Mouse (Mus musculus) right cerebral cortex, postnatal 25 days (tissue): ENCODE data around the gene Wdr45.
A peak's percentile ranks its signal among the peaks of the same experiment; 100 is the strongest.
"Not testable (repeated sequence)": the region's sequence is repeated elsewhere in the genome, so short reads cannot be mapped to it uniquely, and the experiment has no call there.

Source experiments
- DNase-seq: peaks from one replicate; pipeline ENCODE4 v3.0.0; 2022

The Wdr45 gene

GRCm38 (mm10) chrX:7721514-7722281 is 7.6 kb downstream of the Wdr45 start, which contains the start of gene Gm45208:
TSS of gene Gm45208 (plus strand) at chrX:7722245.
- DNase-seq = peak; percentile 74

DNA sequence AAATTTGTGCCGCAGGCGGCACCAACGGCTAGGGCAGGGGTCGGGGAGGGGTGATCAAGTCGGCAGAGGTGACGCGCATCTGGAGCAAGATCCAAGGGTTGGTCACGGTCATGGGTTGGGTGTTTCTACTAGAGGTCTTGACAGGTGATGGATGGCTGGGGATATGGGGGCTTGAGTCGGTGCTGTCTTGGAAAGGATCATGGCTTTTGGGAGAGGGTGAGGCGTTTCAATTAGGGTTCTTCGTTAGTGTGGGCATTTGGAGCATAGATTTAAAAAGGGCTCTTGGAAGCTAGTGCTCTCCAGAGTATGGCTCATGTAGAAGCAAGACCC is 8.1 kb downstream of the Wdr45 start:
- DNase-seq = no peak

GRCm38 (mm10) chrX:7722691-7723090 is 8.6 kb downstream of the Wdr45 start:
- DNase-seq = no peak

DNA sequence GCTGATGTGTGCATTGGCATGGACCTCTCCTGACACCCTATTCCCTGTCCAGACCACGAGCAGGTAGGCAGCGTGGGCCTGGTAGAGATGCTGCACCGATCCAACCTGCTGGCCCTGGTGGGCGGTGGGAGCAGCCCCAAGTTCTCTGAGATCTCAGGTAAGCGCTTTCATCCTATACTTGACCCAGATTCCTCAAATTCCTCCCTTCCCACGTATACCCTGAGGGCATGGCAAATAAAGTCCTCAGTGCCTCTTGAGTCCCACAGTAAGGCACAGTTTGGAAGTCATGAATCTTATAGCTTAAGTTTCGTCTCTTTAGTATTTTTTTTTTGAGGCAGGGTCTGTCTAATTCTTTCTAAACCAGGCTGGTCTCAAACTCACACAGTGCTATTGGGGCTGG is 10.0 kb downstream of the Wdr45 start:
- DNase-seq = no peak

DNA sequence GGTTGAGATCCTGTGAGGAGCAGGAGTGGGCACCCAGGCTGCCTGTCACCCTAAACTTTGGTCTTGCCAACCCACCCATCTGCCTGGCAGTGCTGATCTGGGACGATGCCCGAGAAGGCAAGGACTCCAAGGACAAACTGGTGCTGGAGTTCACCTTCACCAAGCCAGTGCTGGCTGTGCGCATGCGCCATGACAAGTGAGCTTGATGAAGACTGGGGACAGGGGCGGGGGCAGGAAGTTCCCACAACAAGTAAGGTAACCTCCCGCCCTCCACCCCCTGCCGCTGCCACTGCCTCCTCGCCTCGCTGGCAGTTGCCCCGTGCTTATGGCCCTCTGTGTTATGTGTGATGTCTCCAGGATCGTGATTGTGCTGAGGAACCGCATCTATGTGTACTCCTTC is 11.7 kb downstream of the Wdr45 start:
- DNase-seq = no peak

- DNase-seq = no peak
Observed at GRCm38 (mm10) chrX:7727176-7727575, 13.0 kb downstream of the Wdr45 start.

DNA sequence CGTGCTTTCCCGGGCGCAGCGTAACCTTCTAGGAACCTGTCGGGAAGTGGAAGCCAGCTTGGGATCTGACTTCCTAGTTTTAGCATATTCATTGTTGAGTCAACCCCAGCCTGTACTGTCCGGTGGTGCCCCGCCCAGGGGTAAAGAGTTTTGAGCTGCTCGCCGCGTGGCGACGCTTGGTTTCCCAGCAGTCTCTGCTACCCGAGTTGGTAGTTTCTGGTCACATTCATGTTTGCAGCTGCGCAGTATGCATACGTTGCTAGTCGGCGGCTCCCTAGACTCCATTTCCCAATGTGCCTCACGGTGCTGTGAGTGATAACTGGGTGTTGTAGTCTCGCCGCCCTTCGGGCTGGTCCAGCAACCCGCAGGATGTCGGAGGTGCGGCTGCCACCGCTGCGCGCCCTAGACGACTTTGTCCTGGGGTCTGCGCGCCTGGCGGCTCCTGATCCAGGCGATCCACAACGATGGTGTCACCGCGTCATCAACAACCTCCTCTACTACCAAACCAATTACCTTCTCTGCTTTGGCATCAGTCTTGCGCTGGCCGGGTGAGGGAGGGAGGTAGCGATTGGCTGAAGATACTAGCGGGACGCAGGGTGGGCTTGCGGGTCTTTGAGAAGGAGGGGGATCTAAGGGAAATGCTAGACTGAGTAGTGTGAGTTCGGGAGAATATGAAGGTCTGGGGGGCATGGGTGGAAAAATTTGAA is 14.2 kb downstream of the Wdr45 start, which contains the start of gene Praf2:
Praf2 (plus strand) TSS at position 225 of the 707 bp plus-strand sequence.
- DNase-seq = peak; percentile 82

- DNase-seq = no peak
Observed at GRCm38 (mm10) chrX:7728922-7729265, 14.8 kb downstream of the Wdr45 start.

DNA sequence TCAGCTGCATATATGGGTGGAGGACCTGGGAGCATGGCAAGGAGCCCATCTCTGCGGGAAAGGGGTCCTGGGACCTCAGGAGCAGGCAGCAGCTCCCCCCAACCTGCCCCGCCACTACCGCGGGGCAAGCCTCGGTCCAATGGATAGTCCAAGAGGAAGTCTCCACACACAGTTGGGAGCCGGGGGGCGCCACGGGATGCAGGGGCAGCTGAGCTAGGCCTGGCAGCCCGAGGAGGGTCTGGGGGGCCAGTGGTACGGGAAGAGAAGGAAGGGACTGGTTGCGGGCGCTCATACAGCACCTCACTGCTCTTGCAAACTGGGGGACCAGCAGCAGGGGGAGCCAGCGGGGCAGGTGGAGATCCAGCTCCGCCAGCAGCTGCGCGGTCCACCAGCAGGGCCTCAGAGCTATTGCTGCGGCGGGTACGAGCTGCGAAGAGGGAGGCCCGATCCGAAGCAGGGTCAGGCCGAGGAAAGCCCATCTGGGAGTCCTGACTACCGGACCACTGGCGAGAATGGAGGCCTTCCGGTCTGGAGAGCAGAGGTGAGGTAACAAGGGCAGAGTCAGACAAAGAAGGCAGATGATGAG is 19.5 kb downstream of the Wdr45 start:
- peak; percentile 44 for DNase-seq

DNA sequence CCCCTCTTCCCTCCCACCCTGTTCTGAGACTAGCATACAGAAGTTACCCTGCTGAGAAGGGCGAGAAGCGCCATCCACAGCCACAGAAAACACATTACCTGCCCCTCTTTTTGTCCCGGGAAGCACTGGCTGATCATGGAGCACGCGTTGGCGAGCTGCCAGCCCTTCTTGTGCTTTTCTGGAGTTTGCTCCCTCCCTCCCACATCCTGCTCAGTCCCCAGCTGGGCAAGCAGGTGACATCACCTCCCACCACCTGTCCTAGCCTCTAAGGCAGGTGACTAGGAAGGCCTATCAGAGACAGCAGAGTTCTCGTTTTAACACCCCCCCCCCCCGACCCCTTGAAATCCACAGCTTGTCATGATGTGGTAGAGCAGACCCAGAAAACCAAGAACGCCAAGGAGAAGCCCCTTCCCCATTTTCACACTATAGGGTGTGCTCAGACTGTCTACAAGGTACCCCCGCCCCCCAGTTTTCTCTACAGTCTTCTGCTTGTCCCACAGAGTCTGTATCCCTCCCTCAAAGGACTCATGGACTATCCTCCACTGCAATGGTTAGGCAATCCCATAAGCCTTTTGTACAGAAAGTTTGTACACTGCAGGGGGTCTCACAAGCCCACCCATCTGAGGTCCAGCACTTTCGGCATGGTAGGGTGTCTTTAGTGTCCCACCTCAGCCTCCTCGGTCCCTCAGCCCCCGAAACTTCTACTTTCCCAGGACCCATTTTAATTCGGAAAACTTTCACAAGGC is 25.4 kb downstream of the Wdr45 start:
- DNase-seq = no peak

DNA sequence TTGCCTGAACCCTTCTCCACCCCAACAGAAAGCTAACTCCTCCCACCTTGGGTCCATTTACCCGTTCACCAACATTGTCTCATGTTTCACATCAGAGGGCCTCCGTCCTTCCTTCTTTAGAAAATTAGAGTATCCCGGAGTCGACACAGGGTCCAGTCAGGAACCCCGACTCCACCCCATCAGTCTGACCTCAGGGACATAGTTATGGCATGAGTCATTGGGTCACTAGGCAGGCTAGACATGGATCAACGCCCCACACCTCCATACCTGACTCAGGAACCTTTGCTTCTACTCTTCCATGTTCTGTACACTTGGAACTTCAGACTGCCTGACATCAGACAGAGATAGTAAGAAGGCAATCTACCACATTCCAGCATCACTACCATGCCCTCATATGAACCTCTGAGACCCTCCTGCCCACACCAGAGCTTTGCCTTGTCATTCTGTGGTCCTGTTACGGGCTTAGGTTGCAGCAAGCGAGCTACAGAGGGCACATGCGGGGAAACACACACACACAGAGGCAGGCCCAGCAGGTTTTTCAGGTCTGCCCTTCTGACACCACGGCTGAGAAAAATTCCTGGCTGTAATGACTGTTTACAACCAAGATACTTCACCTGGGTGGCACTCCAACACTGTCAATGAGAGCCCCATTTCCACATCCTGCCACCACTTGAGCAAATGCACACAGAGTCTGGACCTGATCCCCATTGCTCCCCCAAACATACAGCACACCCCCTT is 26.1 kb downstream of the Wdr45 start:
- no peak for DNase-seq

- no peak for DNase-seq
Observed at GRCm38 (mm10) chrX:7741103-7741502, 27.0 kb downstream of the Wdr45 start.

- no peak for DNase-seq
Observed at GRCm38 (mm10) chrX:7743470-7743869, 29.3 kb downstream of the Wdr45 start.

DNA sequence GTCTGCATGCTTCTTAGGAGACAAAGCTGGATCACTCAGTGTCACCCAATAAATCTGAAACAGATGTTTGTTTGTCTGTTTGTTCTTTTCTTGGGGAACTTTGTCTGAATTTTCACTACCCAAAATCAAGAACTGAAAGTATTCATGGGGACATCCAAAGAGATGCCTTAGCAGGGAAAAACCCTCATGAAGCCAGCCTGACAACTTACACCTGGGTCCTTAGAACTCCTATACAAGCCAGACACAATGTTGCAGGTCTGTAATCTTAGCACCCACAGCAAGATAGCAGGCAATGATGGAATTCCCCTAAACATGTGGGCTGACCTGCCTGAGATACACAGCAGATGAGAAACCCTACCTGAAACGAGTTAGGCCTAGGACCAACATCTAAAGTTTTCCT is 30.8 kb downstream of the Wdr45 start:
- no peak for DNase-seq

DNA sequence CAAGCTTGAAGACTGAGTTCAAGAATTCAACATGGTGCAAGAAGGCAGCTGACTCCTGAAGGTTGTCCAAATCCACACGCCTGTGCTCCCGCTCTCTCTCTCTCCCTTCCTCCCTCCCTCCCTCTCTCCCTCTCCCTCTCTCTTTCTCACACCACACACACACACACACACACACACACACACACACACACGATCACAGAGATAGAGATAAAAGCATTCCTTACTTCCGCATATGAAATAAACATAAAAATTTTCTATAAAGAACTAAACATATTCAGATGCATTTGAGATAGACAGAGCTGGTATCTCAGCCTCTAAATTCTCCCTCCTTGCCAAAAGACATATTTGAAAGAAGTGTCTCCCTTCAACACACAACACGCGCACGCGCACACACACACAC is 31.3 kb downstream of the Wdr45 start:
- no peak for DNase-seq

DNA sequence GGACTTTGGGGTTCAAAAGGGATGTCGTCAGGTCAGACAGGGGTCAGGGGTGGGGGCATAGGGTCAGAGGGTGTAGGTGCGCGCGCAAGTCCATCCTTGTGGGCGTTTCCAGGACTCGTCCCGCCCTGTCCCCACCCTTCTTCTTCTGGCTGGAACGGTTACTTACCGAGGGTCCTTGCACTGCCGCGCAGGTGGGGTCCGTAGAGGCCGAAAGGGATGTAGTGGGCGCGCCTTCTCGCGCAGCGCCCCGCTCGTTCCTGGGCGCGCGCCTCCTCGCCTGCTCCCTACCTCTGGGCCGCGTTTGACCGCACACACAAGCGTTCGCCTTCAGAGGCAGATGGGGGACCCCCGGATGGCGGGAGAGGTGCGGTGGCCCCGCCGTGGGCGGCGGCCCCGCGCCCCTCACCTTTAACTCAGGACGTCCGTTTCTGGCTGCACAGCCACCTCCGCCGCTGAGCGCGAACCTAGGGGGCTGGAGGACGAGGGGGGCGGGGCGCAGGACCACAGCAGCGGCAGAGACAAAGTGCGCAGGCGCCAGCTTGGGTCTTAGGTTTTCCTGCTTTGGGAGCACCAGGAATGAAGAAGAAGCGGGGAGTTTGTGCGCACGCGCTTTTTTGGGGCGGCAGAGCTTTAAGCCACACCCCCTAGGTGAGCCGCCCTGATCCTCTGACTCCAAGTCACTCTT is 36.4 kb downstream of the Wdr45 start, which contains the start of gene Ccdc120:
Ccdc120 (minus strand) TSS at position 474 of the 685 bp plus-strand sequence.
- DNase-seq = peak; percentile 75

DNA sequence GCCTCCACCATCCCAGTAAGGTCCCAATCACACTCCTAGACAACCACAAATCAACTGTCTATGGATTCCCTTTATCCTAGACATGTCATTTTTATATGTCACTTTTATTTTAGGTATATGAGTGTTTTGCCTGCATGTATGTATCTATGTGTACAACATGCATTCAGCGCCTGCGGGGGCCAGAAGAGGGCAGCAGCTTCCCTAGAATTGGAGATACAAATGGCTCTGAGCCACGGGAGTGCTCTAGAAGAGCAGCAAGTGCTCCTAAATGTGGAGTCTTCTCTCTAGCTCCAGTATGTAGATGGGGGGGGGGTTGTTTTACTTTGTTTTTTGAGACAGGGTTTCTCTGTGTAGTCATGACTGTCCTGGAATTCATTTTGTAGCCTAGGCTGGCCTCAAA is 39.5 kb downstream of the Wdr45 start:
- not testable (repeated sequence) for DNase-seq

DNA sequence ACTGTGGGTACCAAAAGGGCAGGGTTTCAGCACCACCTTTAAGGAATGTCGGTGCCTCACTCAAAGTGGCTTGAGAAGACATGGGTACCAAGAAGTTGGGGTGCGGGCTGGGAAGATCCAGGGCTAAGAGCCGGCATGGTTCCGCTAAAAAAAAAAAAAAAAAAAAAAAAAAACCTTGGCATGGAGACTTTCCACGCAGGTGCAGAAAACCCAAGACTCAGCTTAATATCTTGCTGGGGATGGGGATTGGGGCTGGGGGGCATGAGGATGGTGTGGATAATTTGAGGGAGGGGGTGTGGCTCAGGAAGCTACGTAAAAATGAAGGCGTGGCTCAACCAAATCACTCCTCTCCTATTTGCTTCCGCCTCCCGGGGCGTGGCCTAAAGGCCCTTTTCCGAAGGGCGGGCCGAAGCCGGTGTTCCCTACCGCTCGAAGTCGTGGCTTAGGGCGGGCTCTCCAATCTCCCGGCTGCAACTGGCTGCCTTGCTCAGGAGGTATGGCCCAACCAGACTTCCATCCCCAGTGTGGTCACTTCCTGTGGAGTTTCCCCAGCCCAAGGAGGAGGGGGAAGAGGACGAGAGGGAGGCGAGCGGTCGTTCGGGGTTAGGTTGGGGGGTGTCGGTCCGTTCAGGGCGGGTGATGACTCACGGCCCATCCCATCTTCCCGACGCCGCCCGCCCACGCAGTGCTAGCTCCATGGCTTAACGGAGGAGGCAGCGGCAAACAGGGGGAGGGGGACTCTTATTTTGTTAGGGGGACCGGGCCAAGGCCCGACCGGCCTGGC is 48.2 kb downstream of the Wdr45 start, which contains the start of gene Tfe3:
Tfe3 (plus strand) TSS at position 424 of the 784 bp plus-strand sequence.
- DNase-seq = peak; percentile 87

- DNase-seq = no peak
Observed at GRCm38 (mm10) chrX:7762921-7763197, 48.7 kb downstream of the Wdr45 start.

DNA sequence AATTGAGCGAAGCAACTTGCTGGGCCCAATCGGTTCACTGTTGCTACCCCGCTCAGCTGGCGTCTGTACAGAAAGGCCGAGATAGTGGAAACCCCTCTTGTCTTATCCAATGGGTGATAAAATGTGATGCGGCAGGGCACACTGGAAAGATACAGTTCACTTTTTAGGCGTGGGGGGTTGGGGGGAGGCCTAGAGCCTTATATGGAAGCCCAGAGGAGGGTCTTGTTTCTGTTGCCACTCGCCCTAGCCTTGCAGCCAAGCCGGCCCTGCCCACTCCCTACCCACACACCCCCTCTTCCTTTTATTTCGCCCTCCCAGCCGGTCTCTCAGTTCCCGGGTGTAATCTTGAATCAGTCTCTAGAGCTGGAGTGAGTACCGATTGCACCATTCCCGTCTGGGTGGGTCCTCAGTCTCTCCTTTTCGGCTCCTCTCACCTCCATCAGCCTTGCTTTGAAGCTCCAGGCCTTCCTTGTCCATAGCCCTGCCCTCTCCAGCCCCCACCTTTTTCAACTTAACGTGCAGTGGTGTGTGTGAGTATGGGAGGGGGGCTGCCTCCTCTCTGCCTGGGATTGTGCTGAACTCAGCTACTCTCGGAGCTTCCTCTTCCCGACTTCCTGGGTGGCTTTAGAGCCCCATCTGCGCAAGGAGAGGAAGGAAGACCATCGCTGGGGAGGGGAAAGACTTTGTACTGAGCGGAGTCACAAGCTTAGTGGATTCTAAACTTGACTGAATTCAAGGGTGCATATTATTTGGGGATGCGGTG is 49.7 kb downstream of the Wdr45 start:
- DNase-seq = peak; percentile 6
